Mouse (Mus musculus) CD4-positive helper T cell, adult 2 months (primary cell): ENCODE data around the gene Mta3.
A peak's percentile ranks its signal among the peaks of the same experiment; 100 is the strongest.

Experiments
- DNase-seq: peaks from one replicate; pipeline ENCODE4 v3.0.0-alpha.2; 2012; ENCODE audit warnings: low read depth, missing footprints, low spot score

Gene Mta3

GRCm38 (mm10) chr17:83753112-83753899, 47.3 kb downstream of the Mta3 start:
- DNase-seq, result no peak

- DNase-seq, result no peak
Observed at GRCm38 (mm10) chr17:83758096-83758495, 52.1 kb downstream of the Mta3 start.

GRCm38 (mm10) chr17:83759547-83759946, 53.6 kb downstream of the Mta3 start:
- no peak for DNase-seq

GRCm38 (mm10) chr17:83764538-83764937, 58.6 kb downstream of the Mta3 start:
- no peak for DNase-seq

- DNase-seq, result no peak
Observed at GRCm38 (mm10) chr17:83767064-83767463, 61.1 kb downstream of the Mta3 start.

GRCm38 (mm10) chr17:83768309-83768708, 62.3 kb downstream of the Mta3 start:
- DNase-seq, result no peak

GRCm38 (mm10) chr17:83770371-83770770, 64.4 kb downstream of the Mta3 start:
- no peak for DNase-seq

- no peak for DNase-seq
Observed at GRCm38 (mm10) chr17:83770931-83771330, 65.0 kb downstream of the Mta3 start.

- DNase-seq, result no peak
Observed at GRCm38 (mm10) chr17:83772110-83772509, 66.1 kb downstream of the Mta3 start.

GRCm38 (mm10) chr17:83772711-83773110, 66.7 kb downstream of the Mta3 start:
- peak; percentile 71 for DNase-seq

- DNase-seq, result no peak
Observed at GRCm38 (mm10) chr17:83776965-83777364, 71.0 kb downstream of the Mta3 start.

- DNase-seq, result no peak
Observed at GRCm38 (mm10) chr17:83777462-83778051, 71.6 kb downstream of the Mta3 start.

GRCm38 (mm10) chr17:83780228-83780627, 74.3 kb downstream of the Mta3 start:
- DNase-seq, result no peak

- no peak for DNase-seq
Observed at GRCm38 (mm10) chr17:83782740-83783139, 76.8 kb downstream of the Mta3 start.

- DNase-seq, result no peak
Observed at GRCm38 (mm10) chr17:83786418-83786817, 80.5 kb downstream of the Mta3 start.

GRCm38 (mm10) chr17:83790158-83790557, 84.2 kb downstream of the Mta3 start:
- no peak for DNase-seq

- no peak for DNase-seq
Observed at GRCm38 (mm10) chr17:83792388-83792787, 86.4 kb downstream of the Mta3 start.

GRCm38 (mm10) chr17:83795121-83795520, 89.2 kb downstream of the Mta3 start:
- DNase-seq, result no peak

- no peak for DNase-seq
Observed at GRCm38 (mm10) chr17:83799506-83800050, 93.6 kb downstream of the Mta3 start.

- DNase-seq, result no peak
Observed at GRCm38 (mm10) chr17:83803987-83804386, 98.0 kb downstream of the Mta3 start.

- no peak for DNase-seq
Observed at GRCm38 (mm10) chr17:83805078-83805477, 99.1 kb downstream of the Mta3 start.

- DNase-seq, result no peak
Observed at GRCm38 (mm10) chr17:83807345-83807744, 101.4 kb downstream of the Mta3 start.
